Mouse (Mus musculus) adrenal gland, postnatal 4 days (tissue): ENCODE data around the gene Gm21988. TPM values are rescaled to one million over a fixed set of nuclear protein-coding genes. Genes with fewer than 3 reads are reported as not detected.

ENCODE experiments used
- DNase-seq, 2 experiments: peaks; one replicate each; pipeline ENCODE4 v3.0.0; 2021 to 2022; ENCODE audit warnings: low spot score in 2 of 2, mixed read lengths in 2 of 2
- microRNA-seq: library from miRNA; unstranded; fragments of <30 nt; microRNA quantifications from one replicate; pipeline ENCODE4 v1.2.0, GENCODE M21; 2021
- total RNA-seq, 2 experiments: library from RNA; stranded (reverse); gene quantifications; 2 replicates each; pipeline ENCODE4 v1.2.3; 2021

Gm21988 gene
- total RNA-seq, 2 experiments from 2014 or later = 4.5 to 8.1 TPM

DNA sequence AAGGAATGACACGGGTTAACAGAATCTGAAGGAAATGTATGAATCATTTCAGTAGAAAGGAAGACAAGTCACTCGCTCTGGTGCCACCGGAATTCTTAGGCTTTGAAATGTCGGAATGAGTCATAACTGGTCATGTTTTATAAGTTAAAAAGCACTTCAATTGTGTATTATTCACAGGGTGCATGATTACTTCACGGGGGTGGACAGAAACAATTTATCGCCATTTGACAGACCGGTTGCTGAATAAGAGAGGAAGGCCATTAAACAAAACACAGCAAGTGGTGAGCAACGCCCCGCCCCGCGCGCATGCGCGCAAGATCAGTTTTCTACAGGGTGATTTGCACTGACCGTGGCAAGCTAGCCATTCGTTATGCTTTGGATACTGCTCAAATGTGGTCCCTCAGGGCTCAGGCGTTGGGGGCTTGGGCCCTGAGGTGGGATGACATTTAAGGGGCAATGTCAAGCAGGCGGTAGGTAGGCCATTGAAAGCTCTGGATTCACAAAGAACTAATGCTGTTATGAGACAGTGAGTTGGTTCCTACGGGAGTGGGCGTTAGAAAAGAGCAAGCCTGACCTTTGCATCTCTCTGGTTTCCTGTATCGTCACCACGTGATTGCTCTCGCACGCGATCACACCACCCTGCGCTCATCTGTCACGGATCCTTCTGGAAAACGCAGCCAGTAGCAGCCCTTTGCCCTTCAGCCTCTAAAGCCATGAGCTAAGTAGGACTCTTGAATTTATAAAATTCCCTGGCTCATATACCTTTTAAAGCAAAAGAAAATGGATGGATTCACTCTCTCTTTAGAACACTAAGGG lies 50.1 kb downstream of the Gm21988 start:
- peak; percentile 18 to 45 for DNase-seq

Small RNA genes within 50 kb of the gene (microRNA-seq; reads per million reads assigned to microRNA genes)
- 4,498 reads per million, percentile 90 among the genes with 10 or more reads in this experiment for gene Mir195a
- not detected for gene Mir497
- not detected for gene Mir497b

Other genes starting within 250 kb of the Gm21988 start
- gene Gabarap, start 248.7 kb downstream of the Gm21988 start, total RNA-seq = 100 to 1,000 TPM; 294 to 311 TPM
- gene Phf23, start 244.1 kb downstream of the Gm21988 start, total RNA-seq = 10 to 100 TPM; 51.4 to 53.4 TPM
- gene Dvl2, start 239.2 kb downstream of the Gm21988 start, total RNA-seq = 10 to 100 TPM; 35.5 to 38.2 TPM
- gene Acadvl, start 224.4 kb downstream of the Gm21988 start, total RNA-seq = 100 to 1,000 TPM; 295 to 378 TPM
- 10 to 100 TPM; 63.0 to 64.4 TPM for gene Dlg4, start 222.9 kb downstream of the Gm21988 start, total RNA-seq
- 10 to 100 TPM in 1 of 2 experiments, 1 to 10 TPM in 1; 1.7 to 33.7 TPM for gene Asgr1, start 185.7 kb downstream of the Gm21988 start, total RNA-seq
- gene Asgr2, start 147.2 kb downstream of the Gm21988 start, total RNA-seq = 10 to 100 TPM in 1 of 2 experiments, 1 to 10 TPM in 1; 1.8 to 14.6 TPM
- gene Mgl2, start 109.5 kb downstream of the Gm21988 start, total RNA-seq = 1 to 10 TPM in 1 of 2 experiments, under 1 TPM in 1; 0.90 to 1.7 TPM
- 1 to 10 TPM; 2.1 to 3.5 TPM for gene Clec10a, start 83.6 kb downstream of the Gm21988 start, total RNA-seq
- 1 to 10 TPM in 1 of 2 experiments, under 1 TPM in 1; 0.71 to 2.9 TPM for gene Slc16a11, start 27.1 kb downstream of the Gm21988 start, total RNA-seq
- 10 to 100 TPM in 1 of 2 experiments, 1 to 10 TPM in 1; 6.2 to 10.9 TPM for gene Slc16a13, start 18.8 kb downstream of the Gm21988 start, total RNA-seq
- gene Bcl6b, start 10.0 kb downstream of the Gm21988 start, total RNA-seq = 10 to 100 TPM; 23.8 to 33.4 TPM
- 10 to 100 TPM; 70.1 to 72.5 TPM for gene 0610010K14Rik, start 1.9 kb downstream of the Gm21988 start, total RNA-seq
- 100 to 1,000 TPM; 160 to 164 TPM for gene Rnasek, start within 50 bp of the Gm21988 start, total RNA-seq
- gene Alox12, start 15.5 kb upstream of the Gm21988 start, total RNA-seq = 1 to 10 TPM; 3.4 to 3.7 TPM
- gene Alox12e, start 82.8 kb upstream of the Gm21988 start, total RNA-seq = not detected
- 1 to 10 TPM in 1 of 2 experiments, under 1 TPM in 1; 0.95 to 1.5 TPM for gene Alox15, start 112.2 kb upstream of the Gm21988 start, total RNA-seq
- 10 to 100 TPM; 37.2 to 40.5 TPM for gene Pelp1, start 170.2 kb upstream of the Gm21988 start, total RNA-seq
- gene Arrb2, start 192.8 kb upstream of the Gm21988 start, total RNA-seq = 10 to 100 TPM; 30.4 to 32.3 TPM
- 10 to 100 TPM; 17.3 to 18.6 TPM for gene Med11, start 212.1 kb upstream of the Gm21988 start, total RNA-seq
- 1 to 10 TPM; 2.2 to 2.3 TPM for gene Zmynd15, start 219.6 kb upstream of the Gm21988 start, total RNA-seq
- gene Cxcl16, start 220.2 kb upstream of the Gm21988 start, total RNA-seq = 1 to 10 TPM; 5.8 to 7.4 TPM